Mouse (Mus musculus) MEL (cell line): ENCODE measurements at regions not wholly inside any gene's neighbourhood (a gene's known extent, or its start where the extent isn't known, plus 50 kb on each side); places are given as distances from the start of the nearest gene placed in this dataset.

Source experiments
- BHLHE40 ChIP-seq: IDR thresholded peaks from 2 replicates; pipeline ENCODE4 v1.6.1; 2012; ENCODE audit warnings: low read depth, mild to moderate bottlenecking, inconsistent platforms, low read length, improper control_type of control experiment, borderline replicate concordance
- CTCF ChIP-seq, 3 experiments: IDR thresholded peaks in 2 of 3; conservative IDR thresholded peaks in 1 of 3; 2 replicates each; pipeline ENCODE4 v1.5.1; 2011 to 2012; ENCODE audit warnings: low read length in 3 of 3, low read depth in 2 of 3, mild to moderate bottlenecking in 2 of 3, improper control_type of control experiment in 1 of 3, inconsistent platforms in 1 of 3, mixed read lengths in 1 of 3, moderate library complexity in 1 of 3; ENCODE audit not compliant: control insufficient read depth in 1 of 3, insufficient read depth in 1 of 3, poor library complexity in 1 of 3, severe bottlenecking in 1 of 3
- GATA1 ChIP-seq: IDR thresholded peaks from 2 replicates; pipeline ENCODE4 v1.6.1; 2011; ENCODE audit warnings: low read depth, low read length, improper control_type of control experiment
- POLR2A ChIP-seq, 2 experiments: IDR thresholded peaks; 2 replicates each; pipeline ENCODE4 v1.6.1; 2011 to 2012; ENCODE audit warnings: low read length in 2 of 2, mild to moderate bottlenecking in 2 of 2, control low read depth in 1 of 2, improper control_type of control experiment in 1 of 2, low read depth in 1 of 2, moderate library complexity in 1 of 2; ENCODE audit not compliant: control insufficient read depth in 1 of 2, insufficient read depth in 1 of 2, poor library complexity in 1 of 2
- TAL1 ChIP-seq: IDR thresholded peaks from 2 replicates; pipeline ENCODE4 v1.6.1; 2012; ENCODE audit warnings: mild to moderate bottlenecking, inconsistent platforms, low read length, moderate library complexity, mixed read lengths
- USF2 ChIP-seq, 2 experiments: IDR thresholded peaks; 2 replicates each; pipeline ENCODE4 v1.6.1; 2011 to 2012; ENCODE audit warnings: improper control_type of control experiment in 2 of 2, low read length in 2 of 2, borderline replicate concordance in 1 of 2, inconsistent platforms in 1 of 2, low read depth in 1 of 2, mild to moderate bottlenecking in 1 of 2; ENCODE audit not compliant: insufficient read depth in 1 of 2
- ZC3H11A ChIP-seq: IDR thresholded peaks from 2 replicates; pipeline ENCODE4 v1.6.1; 2012; ENCODE audit warnings: low read depth, mild to moderate bottlenecking, inconsistent platforms, low read length, improper control_type of control experiment

DNA sequence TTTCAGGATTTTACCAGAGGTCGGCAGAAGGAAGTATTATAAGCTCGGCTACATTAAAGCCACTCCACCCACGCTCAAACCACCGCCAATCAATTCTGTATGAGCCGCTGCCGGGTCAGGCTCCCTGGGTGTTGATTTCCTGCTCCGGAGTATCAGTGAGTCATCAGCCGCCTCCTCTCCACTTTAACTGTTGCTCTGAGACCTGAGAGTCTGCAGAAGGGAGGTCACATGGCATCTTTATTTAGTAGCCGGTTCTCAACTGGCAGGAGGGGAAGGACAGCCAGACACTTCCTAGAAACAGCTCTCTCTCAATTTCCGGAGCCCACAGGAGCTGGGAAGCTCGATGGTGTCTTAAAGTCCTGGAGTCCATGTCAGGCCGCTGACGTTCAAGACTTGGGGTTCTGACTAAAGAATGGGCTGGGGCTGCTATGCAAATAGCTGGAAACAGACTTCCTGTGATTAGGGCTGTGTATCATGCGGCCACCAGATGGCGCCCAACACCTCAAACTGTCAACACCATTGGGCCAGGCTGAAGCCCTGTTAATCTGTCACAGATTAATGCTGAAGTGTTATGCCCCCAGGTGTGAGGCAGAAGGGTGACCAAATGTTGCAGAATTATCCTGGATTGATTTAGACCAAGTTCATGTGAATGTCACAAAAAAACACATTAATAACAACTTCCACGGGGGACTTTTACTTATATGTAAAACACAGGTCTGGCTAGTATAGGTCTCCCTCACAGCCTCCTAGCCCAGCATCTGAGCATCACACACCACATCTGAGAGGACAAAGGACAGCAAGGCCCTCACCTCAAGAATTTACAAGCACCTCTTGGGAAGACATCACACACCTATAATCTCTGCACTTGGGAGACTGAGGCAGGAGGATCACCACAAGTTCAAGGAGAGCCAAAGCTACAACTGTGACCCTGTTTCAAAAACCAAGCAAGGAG, 84.8 kb downstream of the Kcnh2 start:
- peak; percentile 95 to 100 (median 98); a peak in 5 of 6 replicates for TF ChIP-seq CTCF (IDR thresholded peaks at IDR 0.05 in 2 of 3, conservative IDR thresholded peaks at IDR 0.05 in 1 of 3; ENCODE audit: control insufficient read depth in 1 of 3, insufficient read depth in 1 of 3, low read depth in 2 of 3, low read length in 3 of 3, poor library complexity in 1 of 3, severe bottlenecking in 1 of 3)
- peak; percentile 97 for TF ChIP-seq ZC3H11A
- peak; percentile 33; the same call in 1 of the 2 replicates for TF ChIP-seq BHLHE40
- TF ChIP-seq GATA1 = no peak
- TF ChIP-seq POLR2A (IDR thresholded peaks at IDR 0.05; ENCODE audit: control insufficient read depth in 1 of 2, insufficient read depth in 1 of 2, low read depth in 1 of 2, low read length in 2 of 2, poor library complexity in 1 of 2) = peak in 1 of 2 experiments; percentile 78; a peak in 3 of 4 replicates
- peak in 1 of 2 experiments; percentile 65; a peak in 2 of 4 replicates for TF ChIP-seq USF2 (IDR thresholded peaks at IDR 0.05; ENCODE audit: borderline replicate concordance in 1 of 2, insufficient read depth in 1 of 2, low read depth in 1 of 2, low read length in 2 of 2)
- no peak for TF ChIP-seq TAL1
